11 mouse cellular contexts compared by ENCODE assay signal in genomic region chr4:105170811-105171401, GRCm38 (mm10). TPM values are rescaled to one million over a fixed set of nuclear protein-coding genes. Genes with fewer than 3 reads are reported as not detected.
DNase-seq lines count a peak whose midpoint lies in the region; ATAC-seq and TF ChIP-seq lines count a peak whose summit lies in the region.
"Had no signal": no experiment of that assay in that cellular context is flagged by ENCODE, and none has a peak within 500 bp of the region (broad histone marks: within the 10 kb centered on the region; RNA-seq: fewer than 3 reads in every experiment).

No protein-coding gene starts in this region.

- peak overlapping the region; percentile 52 for H3K4me3 ChIP-seq in E14TG2a.4 (replicated peaks; ENCODE audit: low read length)
- H3K4me3 ChIP-seq in forebrain, embryonic 10.5 days: peak overlapping the region; percentile 35
- no peak overlapping the region for H3K4me3 ChIP-seq in liver, postnatal 0 days (ENCODE audit: low read depth, low read length)
- H3K4me3 ChIP-seq: lung, embryonic 15.5 days had no signal

- ATAC-seq in liver, postnatal 0 days: no peak
- ATAC-seq in activated CD4-positive, CD25-positive, alpha-beta regulatory T cell, adult 4 months: no peak

- peak overlapping the region; percentile 88 for H3K27ac ChIP-seq in forebrain, embryonic 10.5 days
- H3K27ac ChIP-seq in liver, postnatal 0 days (ENCODE audit: low read depth): peak overlapping the region; percentile 17; the same call in 1 of the 2 replicates
- H3K27ac ChIP-seq: lung, embryonic 15.5 days had no signal

- H3K4me2 ChIP-seq in liver, postnatal 0 days (ENCODE audit: low read depth, low read length): no peak overlapping the region
- H3K4me2 ChIP-seq: lung, embryonic 15.5 days had no signal

- no peak for TF ChIP-seq EP300 in liver, postnatal 0 days (IDR thresholded peaks at IDR 0.05; ENCODE audit: low read depth)

- no peak for TF ChIP-seq CTCF in E14TG2a.4 (conservative IDR thresholded peaks at IDR 0.05; ENCODE audit: low read length)
- no peak for TF ChIP-seq CTCF in liver, postnatal 0 days (IDR thresholded peaks at IDR 0.05; ENCODE audit: low read depth)

- no peaks in the 10 kb centered on the region for H3K27me3 ChIP-seq in E14TG2a.4 (ENCODE audit: insufficient read depth, low read length)
- H3K27me3 ChIP-seq in forebrain, embryonic 10.5 days (ENCODE audit: poor library complexity, severe bottlenecking): no peaks in the 10 kb centered on the region
- H3K27me3 ChIP-seq in liver, postnatal 0 days (ENCODE audit: insufficient read depth, low read length): no peaks in the 10 kb centered on the region
- H3K27me3 ChIP-seq: lung, embryonic 15.5 days had no signal

- intact Hi-C loops in heart, postnatal 14 days (cut with DNase I): no loop called here

- DNase-seq in heart, adult 11 months: peak; percentile 81
- no peak for DNase-seq in heart, postnatal 14 days
- DNase-seq in forebrain, embryonic 10.5 days (ENCODE audit: extremely low spot score, low spot score): peak; percentile 65
- no peak for DNase-seq in liver, postnatal 0 days
- DNase-seq in urinary bladder, postnatal 10 days (ENCODE audit: low spot score): no peak
- no peak for DNase-seq in natural killer cell, adult 2 months (ENCODE audit: low spot score in 2 of 2)
- DNase-seq: cerebellum, adult 18-20 months; heart, postnatal 36 days had no signal

- no peaks in the 10 kb centered on the region for H3K36me3 ChIP-seq in E14TG2a.4 (ENCODE audit: insufficient read depth, low read length)
- H3K36me3 ChIP-seq in forebrain, embryonic 10.5 days (replicated peaks): peaks cover 42% of the 10 kb centered on the region
- H3K36me3 ChIP-seq in liver, postnatal 0 days (replicated peaks; ENCODE audit: insufficient read depth, low read length): peaks cover 8% of the 10 kb centered on the region; the same call in 1 of the 2 replicates

- H3K9ac ChIP-seq in liver, postnatal 0 days (replicated peaks): no peak overlapping the region
- H3K9ac ChIP-seq: lung, embryonic 15.5 days had no signal

- 22% methylated on average over 9 of the region's 9 CpGs for WGBS in forebrain, embryonic 10.5 days
- 64% methylated on average over 9 of the region's 9 CpGs for WGBS in liver, postnatal 0 days (ENCODE audit: insufficient replicate concordance)

- peaks cover 7% of the 10 kb centered on the region; the same call in 1 of the 2 replicates for H3K9me3 ChIP-seq in E14TG2a.4 (ENCODE audit: low read length)
- H3K9me3 ChIP-seq in forebrain, embryonic 10.5 days: no peaks in the 10 kb centered on the region
- no peaks in the 10 kb centered on the region for H3K9me3 ChIP-seq in liver, postnatal 0 days (ENCODE audit: low read length)
- H3K9me3 ChIP-seq: lung, embryonic 15.5 days had no signal

- H3K4me1 ChIP-seq in E14TG2a.4 (replicated peaks; ENCODE audit: low read depth, low read length): peaks cover 65% of the 10 kb centered on the region
- H3K4me1 ChIP-seq in forebrain, embryonic 10.5 days: peaks cover 73% of the 10 kb centered on the region
- peaks cover 23% of the 10 kb centered on the region for H3K4me1 ChIP-seq in liver, postnatal 0 days (ENCODE audit: insufficient read depth)

RNA-seq across cellular contexts. Expression of gene Plpp3, which starts 13.8 kb away (rescaled TPM):
- 10 to 100 TPM; 78.5 to 81.2 TPM for total RNA-seq in heart, postnatal 14 days (2021)
- 57.2 and 59.4 TPM in 2 replicates for polyA plus RNA-seq in forebrain, embryonic 10.5 days (2016; fragmentation: Nextera tagmentation; extraction: Ambion mirVana)
- polyA plus RNA-seq in liver, postnatal 0 days (2015; fragmentation: Nextera tagmentation; extraction: Ambion mirVana): 50.3 and 62.4 TPM in 2 replicates
- polyA plus RNA-seq in activated CD4-positive, CD25-positive, alpha-beta regulatory T cell, adult 4 months (2017; shearing (Covaris generic)): not detected

Comparison
In these comparisons a context has a peak if more than half of its experiments do, and no peak if none do; other contexts are left out.
1. DNase-seq: peak in heart, adult 11 months (single experiment) and forebrain, embryonic 10.5 days (single experiment); none in heart, postnatal 14 days (0 of 2), liver, postnatal 0 days (single experiment), urinary bladder, postnatal 10 days (single experiment) and natural killer cell, adult 2 months (0 of 2).
2. RNA of gene Plpp3, which starts 13.8 kb away (polyA plus RNA-seq): 50.3 to 62.4 TPM in liver, postnatal 0 days and 57.2 to 59.4 TPM in forebrain, embryonic 10.5 days; not detected in activated CD4-positive, CD25-positive, alpha-beta regulatory T cell, adult 4 months; every median in the first group is over 10 times any median in the second.